Mouse (Mus musculus): ENCODE measurements around the gene Gm10974. TPM values are rescaled to one million over a fixed set of nuclear protein-coding genes. Genes with fewer than 3 reads are reported as not detected.
A peak's percentile ranks its signal among the peaks of the same experiment; 100 is the strongest.

The Gm10974 gene
- total RNA-seq, 2 experiments from 2014 or later = not detected

DNA sequence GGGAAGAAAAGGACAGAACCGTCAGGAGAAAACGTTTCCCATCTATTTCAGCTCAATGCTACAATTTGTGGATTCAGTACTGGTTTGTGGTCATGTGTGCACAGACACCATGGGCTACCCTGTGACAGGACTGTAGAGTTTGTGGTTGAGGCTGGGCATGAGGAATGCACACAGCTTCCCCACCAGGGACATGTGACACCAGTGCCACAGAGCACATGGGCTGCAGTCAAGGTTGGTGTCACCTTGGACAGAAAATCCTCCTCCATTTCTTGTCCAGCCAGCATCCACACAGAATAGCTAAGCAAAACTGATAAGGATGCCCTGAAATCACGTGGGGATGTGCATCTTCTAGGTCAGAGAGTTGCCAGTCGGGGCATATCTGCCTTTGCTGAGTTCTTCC is 39.1 kb downstream of the Gm10974 start:
- no peak for DNase-seq (ENCODE audit: low spot score in 2 of 2)

GRCm38 (mm10) chr7:66405541-66405940 is 39.8 kb downstream of the Gm10974 start:
- DNase-seq (ENCODE audit: low spot score in 2 of 2) = no peak

DNA sequence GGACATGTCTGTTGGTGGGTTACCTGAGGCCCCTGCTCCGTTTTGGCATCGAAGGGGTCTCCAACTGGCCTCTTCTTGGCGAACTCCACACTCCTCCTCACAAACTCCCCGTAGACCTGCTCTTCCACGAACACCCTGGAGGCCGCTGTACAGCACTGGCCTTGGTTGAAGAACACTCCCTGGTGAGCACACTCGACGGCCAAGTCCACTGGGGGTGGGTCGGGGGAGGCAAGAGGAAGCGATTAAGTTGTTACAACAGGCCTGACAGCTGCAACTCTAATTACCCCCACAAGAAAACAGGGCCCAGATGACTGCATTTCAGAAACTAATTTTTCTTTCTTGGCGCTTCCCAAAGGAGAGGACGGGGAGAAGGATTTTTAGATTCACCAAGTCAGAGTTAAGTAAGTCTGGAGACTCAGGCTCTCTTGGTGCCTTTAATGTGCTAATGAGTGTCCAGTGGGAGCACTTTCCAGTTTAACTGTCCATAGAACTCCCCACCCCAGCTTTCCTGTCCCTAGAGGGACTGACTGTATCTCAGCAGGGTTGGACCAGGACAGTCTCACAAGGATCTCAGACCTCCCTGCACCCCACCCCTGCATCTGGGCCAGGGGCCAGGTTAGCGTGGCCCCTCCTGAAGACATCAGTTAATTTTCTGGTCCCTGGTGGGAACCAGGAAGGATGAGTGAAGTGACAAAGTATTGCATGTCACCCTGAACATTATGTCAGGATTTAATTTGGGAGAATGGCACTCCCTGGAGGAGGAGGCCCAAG is 40.4 kb downstream of the Gm10974 start:
- DNase-seq (ENCODE audit: low spot score in 2 of 2) = no peak

DNA sequence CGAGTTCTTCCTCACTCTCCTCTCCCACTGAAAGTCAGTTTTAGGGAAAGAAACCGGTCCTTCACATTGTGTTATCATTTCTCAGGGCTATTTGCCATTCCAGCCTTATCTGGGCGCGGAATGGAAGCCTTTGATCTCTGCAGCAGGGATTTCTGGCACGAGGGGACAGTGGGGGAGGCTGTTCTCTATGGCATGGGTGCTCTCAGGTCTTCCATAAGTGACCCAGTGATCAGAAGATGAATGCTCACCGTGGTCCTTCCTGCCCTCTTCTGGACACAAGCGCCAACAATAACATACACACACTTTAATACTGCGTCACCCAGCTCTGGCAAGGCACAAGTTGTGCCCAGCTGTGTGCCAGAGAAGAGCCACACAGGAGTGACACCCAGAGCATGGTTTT is 41.3 kb downstream of the Gm10974 start:
- DNase-seq (ENCODE audit: low spot score in 2 of 2) = no peak

GRCm38 (mm10) chr7:66409433-66409832 is 43.7 kb downstream of the Gm10974 start:
- peak; percentile 25 to 43 for DNase-seq (ENCODE audit: low spot score in 2 of 2)

GRCm38 (mm10) chr7:66413093-66413492 is 47.4 kb downstream of the Gm10974 start:
- peak in 1 of 2 experiments; percentile 40 for DNase-seq (ENCODE audit: low spot score in 2 of 2)

DNA sequence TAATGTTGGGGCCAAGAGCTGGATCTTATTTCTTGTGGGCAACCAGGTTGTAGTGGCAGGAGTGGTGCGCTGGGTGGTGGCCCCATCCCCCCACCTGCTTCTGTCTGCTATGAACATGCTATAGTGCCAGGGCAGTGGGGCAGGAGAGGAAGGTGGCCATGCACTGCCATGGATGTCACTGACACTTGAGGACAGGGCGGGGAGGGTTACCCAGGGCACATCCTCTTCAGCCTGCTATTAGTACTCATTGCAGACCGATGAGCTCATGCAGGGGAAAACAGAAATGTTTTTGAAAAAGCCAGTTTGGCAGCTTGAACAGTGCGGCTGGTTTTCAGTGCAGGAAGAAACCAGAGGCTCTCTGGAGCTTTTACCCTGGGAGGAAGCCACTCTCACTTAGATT is 51.1 kb downstream of the Gm10974 start:
- no peak for DNase-seq (ENCODE audit: low spot score in 2 of 2)

GRCm38 (mm10) chr7:66418981-66419380 is 53.3 kb downstream of the Gm10974 start:
- no peak for DNase-seq (ENCODE audit: low spot score in 2 of 2)

DNA sequence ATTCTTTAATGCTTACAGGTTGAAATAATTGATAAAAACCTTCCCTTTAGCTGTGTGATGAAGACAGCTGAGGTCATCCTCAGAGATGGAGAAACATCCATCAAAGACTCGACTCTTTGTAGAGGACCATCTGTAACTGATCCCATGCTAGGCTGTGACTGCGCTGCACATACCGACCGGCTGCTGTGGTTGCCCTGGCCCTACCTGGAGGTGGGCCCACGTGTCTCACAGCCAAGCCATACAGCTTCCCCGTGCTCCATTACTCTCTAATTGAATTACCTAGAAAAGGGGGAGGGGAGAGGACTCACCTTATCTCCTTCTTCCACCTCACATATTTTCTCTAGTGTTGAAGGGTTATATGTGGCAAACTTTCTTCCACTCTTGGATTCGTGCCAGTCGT is 56.2 kb downstream of the Gm10974 start:
- DNase-seq (ENCODE audit: low spot score in 2 of 2) = no peak

GRCm38 (mm10) chr7:66427053-66427436 is 61.3 kb downstream of the Gm10974 start:
- no peak for DNase-seq (ENCODE audit: low spot score in 2 of 2)

- DNase-seq (ENCODE audit: low spot score in 2 of 2) = no peak
These were observed 61.9 kb downstream of the Gm10974 start, which contains the start of gene Aldh1a3 for GRCm38 (mm10) chr7:66427437-66428161. Aldh1a3 (minus strand) TSS chr7:66427517.

GRCm38 (mm10) chr7:66434453-66434935 is 68.8 kb downstream of the Gm10974 start:
- DNase-seq (ENCODE audit: low spot score in 2 of 2) = peak; percentile 63 to 73

Small RNA genes within 50 kb of the gene (microRNA-seq; reads per million reads assigned to microRNA genes)
- gene Mir7057 = 0 reads per million in 2 experiments

Other genes with a start within 250 kb of the Gm10974 start
- gene Lrrk1, start 22.4 kb downstream of the Gm10974 start, total RNA-seq (2021) = 1 to 10 TPM; 2.5 to 3.6 TPM
- 1 to 10 TPM; 1.6 TPM for gene Aldh1a3, start 61.6 kb downstream of the Gm10974 start, total RNA-seq (2021)